Mouse (Mus musculus) forelimb bud, embryonic 11.5 days (tissue): ENCODE data around the gene Muc3.
"Not testable (repeated sequence)": the region's sequence is repeated elsewhere in the genome, so short reads cannot be mapped to it uniquely, and the experiment has no call there.

ENCODE experiments used
- DNase-seq: peaks from one replicate; pipeline ENCODE4 v3.0.0-alpha.2; 2012; ENCODE audit warnings: low read depth, low spot score

The Muc3 gene

DNA sequence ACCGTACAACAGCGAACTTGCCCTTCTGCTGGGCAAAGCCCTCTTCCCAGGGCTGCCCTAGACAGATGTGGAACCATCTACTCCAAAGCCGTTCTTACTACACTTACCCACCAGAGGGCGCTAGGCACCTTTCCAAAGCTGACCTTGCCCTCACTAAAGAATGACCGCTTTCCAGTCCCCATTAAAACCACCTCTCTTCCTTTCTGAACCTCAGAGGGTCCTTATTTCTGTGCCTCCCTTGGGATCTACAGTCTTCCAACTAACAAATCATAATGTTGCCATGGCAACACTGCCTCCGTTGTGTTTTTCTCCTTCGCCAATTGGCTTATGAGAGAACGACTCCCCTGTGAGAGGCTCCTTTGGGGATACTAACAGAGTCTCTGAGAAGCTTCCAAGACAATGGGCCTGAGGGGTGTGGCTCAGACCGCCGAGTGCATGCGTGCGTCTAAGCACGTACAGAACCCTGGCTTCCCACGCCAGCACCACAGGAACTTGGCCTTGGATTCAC is 26.4 kb downstream of the Muc3 start:
- peak; percentile 79 for DNase-seq

DNA sequence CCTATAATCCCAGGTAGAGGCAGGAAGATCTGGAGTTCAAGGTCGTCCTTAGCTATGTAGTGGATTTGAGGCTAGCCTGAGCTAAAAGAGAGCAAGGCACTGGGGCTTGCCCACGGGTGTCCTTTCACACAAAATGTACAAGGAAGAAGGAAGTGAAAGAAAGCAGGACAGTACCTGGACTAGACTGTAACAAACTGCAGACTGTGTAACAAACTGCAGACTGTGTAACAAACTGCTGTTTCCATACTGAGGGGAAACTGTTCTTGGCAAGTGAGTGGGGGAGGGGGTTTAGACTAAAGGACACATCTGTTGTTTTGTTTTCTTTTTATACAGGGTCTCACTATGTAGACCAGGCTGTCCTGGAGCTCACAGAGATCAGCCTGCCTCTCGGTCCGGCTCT is 27.8 kb downstream of the Muc3 start:
- no peak for DNase-seq

DNA sequence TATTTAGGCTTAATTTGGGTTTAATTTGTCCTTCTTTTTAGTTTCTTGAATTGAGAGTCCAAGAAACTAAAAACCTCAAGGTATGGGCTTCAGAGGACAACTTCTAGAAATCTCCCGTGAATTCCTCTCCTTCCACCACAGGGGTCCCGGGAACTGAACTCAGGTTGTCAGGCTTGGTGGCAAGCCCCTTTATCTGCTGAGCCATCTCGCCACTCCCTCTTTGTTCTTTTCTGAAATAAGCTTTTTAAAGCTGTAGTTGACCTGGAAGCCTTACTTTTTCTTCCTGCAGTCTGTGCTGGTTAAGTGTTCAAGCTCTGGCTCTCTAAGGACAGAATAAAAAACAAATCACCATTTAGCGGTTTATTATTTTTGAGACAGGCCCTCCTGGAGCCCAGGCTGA is 30.2 kb downstream of the Muc3 start:
- no peak for DNase-seq

DNA sequence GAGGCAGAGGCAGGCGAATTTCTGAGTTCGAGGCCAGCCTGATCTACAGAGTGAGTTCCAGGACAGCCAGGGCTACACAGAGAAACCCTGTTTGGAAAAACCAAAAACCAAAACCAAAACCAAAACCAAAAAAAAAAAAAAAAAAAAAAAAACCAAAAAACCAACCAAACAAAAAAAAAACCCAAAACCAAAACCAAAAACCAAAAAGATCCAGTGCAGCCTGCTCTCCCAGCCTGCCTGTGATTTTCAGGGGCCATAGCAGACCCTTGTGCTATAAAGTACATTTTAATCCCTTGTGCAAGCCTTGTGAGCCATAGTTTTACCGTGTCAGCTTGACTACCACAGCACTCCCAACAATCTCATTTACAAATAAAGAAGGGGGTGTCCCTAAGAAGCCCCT is 31.1 kb downstream of the Muc3 start:
- DNase-seq: not testable (repeated sequence)

DNA sequence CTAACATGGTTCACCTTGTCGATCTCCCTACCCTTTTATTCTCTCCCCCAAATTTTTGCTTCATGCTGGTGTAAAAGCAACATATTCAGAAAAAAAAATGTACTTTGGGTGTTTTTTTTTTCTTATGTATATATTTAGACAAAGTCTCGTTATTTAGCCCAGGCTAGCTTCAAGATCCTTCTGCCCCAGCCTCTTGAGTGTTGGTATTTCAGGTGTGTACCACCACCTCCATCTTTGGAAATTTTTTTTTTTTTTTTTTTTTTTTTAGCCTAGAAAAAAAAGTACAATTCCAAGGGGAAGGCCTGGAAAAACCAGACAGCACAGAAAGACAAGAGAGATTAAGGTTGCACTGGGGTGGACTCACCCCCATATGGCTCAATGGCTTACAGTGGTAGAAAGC is 32.1 kb downstream of the Muc3 start:
- no peak for DNase-seq

DNA sequence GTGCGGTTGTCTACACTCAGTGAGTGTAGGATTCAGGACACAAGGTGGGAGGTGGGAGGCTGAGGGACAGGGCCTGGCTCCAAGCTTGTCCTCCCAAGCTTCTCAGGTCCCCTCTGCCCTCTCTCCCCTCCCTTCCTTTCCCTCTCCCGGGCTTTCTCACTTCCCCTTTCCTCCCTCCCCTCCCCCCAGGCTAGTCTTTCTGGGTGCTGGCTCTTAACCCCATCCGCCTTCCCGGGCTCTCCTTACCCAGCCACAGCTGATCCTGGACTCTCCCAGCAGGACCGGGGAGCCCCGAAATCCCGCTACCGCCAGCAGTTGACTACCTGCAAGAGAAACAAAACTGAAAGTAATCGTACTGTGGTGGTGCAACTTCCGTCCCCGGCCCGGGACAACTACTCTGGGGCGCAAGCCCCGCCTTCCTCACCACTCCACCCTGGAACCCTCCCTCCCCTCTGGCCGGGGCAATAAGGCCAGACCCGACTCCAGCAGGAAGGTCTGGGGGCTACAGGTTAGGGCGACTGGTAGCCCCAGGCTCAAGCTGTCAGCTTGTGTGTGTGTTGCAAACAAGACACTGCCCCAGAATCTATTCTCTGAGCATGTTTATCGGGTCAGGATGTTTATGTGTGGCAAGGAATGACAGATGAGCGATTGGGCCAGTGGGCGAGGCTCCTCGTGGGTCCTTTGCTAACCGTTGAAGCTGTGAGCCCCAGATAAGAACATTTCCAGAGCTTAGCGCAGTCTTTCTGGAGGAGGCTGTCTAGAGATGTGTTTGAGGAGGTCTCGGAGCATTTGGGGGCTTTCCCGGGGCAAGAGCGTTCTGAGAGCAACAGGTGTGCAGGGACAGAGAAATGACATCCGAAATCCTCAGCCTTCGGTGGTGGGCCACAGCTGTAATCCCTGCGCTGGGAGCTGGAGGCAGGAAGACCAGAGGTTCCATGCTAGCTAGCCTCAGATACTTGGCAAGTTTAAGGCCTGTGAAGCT is 33.0 kb downstream of the Muc3 start, which contains the start of gene Trim56:
TSS of gene Trim56 (minus strand) at position 344 of the 982 bp plus-strand sequence.
- DNase-seq: peak; percentile 33

DNA sequence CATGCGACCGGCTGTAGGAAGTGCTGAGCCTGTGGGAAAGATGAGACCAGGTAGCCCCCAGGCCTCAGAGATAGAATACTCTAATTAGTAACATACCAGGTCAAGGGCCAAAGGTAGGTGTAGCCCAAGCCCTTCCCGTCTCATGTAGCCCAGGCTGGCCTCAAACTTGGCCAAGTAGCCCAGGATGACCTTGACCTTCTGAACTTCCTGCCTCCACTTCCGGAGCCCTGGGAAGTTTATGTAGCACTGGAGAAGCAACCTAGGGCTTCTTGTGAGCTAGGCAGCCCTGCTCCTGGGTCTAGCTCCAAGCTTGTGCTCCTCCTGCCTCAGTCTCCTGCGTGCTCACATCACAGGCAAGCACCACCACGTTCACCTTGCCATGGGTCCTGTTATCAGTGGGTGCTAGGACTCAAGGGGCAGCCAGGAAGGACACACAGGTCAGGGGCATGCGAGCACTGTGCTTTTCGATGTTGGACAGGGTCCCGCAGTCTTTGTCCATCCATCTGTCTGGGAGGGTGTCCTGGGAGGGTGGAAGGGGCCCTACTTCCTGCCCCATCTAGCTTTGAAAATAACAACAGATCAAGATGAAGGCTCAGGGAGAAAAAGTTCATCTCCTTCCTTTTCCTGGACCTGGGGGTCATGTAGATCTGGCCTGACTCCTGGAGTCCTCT is 34.1 kb downstream of the Muc3 start:
- no peak for DNase-seq

DNA sequence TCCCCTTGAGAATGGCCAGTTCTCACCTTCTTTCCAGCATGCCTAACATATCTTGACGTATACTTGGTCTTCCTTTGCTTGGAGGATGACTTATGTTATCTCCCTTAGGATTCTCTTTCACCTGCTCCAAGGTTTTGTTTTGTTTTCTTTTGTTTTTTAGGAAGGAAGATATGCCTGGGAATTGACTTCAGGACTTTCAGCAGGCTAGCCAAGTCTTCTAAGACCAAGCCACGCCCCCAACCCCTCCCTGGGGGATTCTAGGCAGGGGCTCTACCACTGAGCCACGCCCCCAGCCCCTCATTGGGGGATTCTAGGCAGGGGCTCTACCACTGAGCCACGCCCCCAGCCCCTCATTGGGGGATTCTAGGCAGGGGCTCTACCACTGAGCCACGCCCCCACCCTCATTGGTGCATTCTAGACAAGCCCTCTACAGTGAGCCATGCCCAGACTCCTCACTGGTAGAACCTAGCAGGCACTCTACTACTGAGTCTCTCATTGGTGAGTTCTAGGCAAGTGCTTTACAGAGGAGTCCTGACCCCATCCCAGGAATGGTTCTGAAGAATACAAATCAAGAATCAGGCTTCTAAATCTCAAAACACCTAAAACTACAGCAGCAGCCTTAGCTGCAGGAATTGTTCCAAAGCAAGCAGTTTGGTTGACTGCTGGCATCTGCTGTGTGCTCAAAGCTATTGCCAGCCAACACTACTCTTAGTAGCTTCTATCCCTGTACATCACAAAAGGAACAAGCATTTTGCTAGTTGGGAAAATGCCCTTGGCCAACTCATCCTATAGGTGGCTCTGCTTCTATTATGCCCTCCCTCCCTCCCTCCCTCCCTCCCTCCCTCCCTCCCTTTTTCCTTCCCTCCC is 37.3 kb downstream of the Muc3 start:
- DNase-seq: no peak

DNA sequence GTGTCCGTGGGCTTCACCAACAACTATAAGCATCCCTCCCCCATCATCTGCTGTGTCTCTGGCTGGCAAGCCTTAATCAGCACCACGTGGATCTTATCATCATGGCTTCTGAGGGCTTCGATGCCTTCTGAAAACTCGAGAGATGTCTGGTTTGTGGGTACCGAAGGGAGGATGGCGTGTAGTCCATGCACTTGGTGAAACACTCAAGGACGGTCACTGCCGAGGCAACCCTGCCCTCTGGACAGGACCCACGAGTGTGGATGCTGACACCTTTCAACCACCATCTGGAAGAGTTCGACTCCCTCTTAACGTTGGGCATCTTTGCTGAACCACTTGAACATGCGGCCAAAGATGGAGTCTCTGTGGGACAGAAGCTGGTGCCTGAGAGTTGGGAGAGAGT is 38.3 kb downstream of the Muc3 start:
- DNase-seq: no peak

DNA sequence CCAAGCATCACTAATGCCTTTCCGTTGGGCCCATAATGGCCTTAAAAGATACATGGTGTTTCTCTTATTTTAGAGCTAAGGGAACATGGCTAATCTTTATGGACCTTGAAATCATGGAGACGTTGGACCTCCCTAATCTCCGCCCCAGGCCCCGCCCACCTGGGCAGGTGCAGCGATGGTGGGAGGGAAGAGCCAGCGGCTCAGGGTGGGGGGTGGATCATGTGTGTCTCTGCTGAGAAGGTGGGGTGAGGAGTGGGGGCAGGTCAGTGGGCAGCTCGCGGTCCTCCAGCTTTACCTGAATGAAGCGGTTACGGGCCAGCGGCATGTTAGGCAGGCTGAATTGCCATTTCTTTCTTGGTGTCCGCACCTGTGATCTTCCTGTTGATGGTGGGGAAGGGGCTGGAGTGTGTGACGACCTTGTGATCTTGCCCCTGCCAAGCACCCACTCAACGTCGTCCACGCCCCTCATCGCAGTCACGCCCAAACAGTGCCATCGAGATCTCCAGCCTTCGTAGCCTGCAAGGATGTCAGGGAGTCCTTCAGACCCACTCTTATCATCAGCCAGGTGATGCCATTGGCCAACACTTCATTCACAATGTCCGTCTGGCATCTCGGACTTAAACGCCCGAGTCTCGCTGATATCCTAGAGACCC is 39.1 kb downstream of the Muc3 start:
- no peak for DNase-seq

DNA sequence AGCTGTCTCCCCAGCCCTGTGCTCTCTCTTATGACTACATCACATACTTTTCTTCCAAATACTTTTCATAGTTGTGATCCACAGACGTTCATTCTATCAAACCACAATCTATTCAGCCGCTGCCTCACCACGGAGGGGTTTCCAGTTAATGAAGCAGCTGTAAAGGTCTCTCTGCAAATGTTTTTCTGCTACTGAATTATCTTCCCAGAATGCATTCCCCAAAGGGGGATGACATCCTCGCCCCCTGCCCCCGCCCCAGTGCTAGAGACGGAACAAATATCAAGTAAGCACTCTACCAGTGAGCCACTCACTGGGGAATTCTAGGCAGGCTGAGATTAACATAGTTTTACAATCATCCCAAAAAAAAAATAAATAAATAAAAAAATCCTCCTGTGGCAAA is 41.0 kb downstream of the Muc3 start:
- no peak for DNase-seq

DNA sequence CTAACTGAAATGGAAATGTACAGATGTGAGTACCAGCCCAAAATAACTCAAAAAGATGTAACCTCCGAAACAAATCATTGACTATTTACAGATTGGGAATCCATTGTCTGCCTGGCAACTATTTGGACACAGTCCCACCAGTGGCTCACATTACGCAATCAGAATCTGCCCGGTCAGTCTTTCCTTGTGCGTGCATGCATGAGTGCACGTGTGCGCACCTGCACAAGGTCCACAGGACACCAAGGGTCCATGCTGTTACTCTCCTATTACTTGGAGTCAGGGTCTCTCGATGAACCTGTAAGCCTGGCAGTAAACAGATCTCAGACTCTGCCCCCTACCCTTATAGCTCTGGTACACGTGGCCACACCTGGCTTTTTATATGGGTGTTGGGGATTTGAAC is 41.5 kb downstream of the Muc3 start:
- no peak for DNase-seq

DNA sequence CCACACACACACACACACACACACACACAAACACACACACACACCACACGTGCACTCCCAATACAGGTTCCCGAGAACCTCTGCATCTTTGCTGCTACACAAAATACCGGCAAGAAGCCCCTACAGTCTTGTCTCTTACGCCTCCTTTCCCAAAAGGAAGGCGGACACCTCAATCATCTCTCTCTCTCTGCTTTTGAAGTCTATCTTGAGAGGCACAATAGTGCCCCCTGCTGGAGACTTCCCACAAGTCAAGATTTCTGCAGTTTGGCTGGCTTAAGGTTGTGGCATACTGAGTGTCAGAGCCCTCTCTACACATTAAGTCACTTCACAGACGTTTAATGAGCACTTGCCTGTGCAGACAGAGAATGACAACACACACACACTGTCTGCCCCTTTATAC is 42.1 kb downstream of the Muc3 start:
- DNase-seq: peak; percentile 83

DNA sequence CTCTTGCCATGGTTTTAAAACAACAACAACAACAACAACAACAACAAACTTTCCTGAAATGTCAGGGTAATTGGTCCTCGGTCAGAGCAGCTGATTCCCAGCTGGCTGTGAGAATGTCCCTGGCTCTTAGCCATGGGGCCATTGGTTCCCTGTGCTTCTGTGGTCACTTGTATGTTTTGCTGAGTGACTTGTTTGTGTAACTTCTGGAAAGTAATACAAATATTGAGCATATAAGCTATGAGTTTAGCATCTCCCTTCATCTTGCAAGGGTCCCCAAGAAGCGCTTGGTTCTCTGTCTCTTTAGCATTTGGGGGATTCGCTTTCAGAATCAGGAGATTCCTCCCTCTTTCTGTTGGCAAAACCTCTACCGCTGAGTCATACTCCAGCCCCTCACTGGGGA is 42.7 kb downstream of the Muc3 start:
- no peak for DNase-seq

DNA sequence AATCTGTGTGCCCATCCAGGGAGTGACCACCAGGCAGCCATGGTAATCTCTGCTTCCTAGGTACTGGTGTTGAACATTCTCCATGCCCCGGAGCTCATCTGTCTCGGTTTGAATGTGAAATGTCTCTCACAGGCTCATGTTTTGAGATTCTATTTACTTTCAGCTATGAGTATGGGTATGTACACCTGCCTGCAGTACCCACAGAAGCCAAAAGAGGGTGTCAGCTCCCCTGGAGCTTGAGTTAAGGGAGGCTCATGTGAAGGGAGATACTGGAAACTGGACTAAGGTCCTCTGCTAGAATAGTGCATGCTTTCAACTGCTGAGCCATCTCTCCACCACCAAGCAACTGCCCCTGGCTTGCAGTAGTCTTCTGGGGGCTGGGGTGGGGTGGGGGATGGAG is 45.2 kb downstream of the Muc3 start:
- no peak for DNase-seq

DNA sequence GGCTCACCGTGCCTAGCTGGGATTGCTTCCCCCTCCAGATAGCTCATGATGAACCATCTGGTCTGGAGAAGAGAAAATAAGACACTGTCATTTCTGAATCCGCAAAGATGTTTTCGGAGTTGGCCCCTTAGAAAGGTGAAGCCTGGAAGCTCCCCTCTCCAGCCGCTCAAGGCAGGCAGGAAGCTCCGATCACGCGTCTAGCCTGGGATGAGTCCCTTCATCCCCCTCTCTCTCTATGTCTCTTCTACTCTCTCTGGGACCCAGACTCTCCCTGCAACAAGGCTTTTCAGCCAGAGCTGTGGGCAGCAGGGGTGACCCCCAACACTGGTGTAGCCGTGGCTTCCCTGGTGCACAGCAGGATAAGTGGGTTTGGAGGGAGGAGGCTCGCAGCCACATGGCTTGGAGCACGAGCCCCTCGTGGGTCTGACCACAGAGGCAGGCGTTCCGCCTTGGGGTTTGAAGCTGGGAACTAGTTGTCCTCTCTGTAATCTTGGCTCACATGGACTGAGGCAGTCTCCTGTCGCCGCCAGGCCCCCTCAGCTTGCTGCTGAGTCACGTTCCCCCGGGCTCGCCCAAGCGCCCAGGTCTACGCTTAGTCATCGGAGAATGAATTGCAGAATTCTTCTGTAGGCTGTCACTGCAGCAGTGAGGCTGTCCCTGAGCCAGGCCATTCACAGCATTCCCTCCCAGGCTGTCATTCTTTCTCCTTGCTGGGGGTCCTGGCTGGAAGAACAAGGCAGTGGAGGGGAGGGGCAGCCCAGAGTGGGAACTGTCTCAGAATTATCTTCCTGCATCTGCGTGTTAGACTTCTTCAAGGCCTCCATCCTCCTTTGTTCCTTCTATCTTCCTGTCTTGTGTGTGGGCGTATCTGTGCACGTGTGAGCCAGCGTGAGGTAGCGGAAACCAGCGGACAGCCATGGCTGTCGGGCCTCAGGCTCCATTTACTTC is 46.3 kb downstream of the Muc3 start:
- peak; percentile 10 for DNase-seq

DNA sequence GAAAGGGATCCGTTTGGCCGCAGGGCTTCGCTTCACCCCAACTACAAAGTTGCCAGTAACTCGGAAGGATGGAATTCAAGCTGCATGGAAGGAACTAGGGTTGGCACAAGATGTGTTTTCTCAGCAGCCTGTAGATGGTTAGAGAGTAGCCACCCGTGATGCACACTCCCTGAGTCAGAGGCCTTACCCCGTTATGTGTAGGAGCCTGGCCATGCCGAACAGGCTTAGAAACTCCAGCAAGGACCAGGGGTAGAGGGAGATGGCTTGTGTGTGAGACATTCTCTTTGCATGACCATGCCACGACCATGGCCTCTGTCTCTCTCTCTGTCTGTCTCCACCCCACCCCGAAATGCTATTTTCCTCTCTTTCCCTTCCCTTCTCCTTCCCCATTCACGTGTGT is 47.0 kb downstream of the Muc3 start:
- DNase-seq: no peak

DNA sequence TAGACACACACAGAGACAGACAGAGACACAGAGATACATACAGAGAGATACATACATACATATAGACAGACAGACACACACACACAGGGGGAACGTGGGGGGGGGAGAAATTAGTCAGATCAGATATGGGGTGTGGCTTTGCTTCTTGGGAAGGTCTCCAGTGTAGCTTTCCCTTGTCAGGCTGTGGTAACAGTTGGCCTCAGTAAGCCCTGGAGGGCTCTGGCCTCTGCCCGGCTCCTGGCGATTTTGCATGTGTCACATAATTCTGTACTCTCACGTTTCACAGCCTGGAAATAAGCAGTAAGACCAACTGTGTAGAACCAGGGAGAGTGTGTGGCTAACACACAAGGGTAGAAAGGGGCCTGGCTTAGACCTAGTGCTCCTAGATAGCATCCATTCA is 48.5 kb downstream of the Muc3 start:
- DNase-seq: no peak

DNA sequence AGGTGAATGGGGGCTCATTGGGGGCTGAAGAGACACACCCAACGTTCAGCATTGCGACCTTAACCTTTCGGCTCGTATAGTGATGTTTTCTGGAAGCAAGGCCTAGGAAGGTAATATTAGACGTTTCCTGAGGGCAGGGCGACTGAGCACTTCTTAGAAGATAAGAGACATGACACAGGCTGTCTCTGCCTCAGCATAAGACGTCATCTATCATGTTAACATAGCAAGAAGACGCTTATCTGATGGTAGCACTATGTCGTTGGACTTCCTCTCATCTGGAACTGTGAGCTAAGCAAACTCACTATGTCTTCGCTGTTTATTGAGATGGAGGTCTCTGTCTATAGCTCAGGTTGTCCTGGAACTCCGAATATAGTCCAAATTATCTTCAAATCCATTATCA is 50.7 kb downstream of the Muc3 start:
- DNase-seq: no peak

DNA sequence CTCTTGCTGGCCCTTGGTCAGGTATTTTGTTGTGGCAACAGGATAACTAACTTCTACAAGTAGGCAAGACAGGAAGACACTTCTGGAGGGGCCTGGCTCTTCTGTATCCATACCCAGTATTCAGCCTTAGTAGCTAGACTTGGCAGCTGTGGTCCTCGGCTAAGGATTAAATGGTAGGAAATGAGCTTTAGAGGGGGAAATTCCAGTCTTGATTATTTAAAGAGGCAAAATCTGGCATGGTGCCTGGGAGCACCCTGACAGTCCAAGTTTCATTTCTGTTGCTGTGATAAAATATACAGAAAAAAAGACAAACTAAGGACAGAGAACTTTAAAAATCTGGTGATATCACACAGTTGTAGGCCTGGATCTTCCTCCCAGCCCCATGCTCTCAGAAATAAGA is 53.1 kb downstream of the Muc3 start:
- DNase-seq: no peak
